Comparison of ENCODE assay signal across 8 mouse cellular contexts in genomic region chr7:28601029-28601428, GRCm38 (mm10). TPM values are rescaled to one million over a fixed set of nuclear protein-coding genes. Genes with fewer than 3 reads are reported as not detected.
DNase-seq lines count a peak whose midpoint lies in the region; ATAC-seq and TF ChIP-seq lines count a peak whose summit lies in the region.

No protein-coding gene starts in this region.

- H3K9ac ChIP-seq in liver, embryonic 12.5 days, result no peak overlapping the region; the same call in 1 of the 2 replicates
- H3K9ac ChIP-seq in hindbrain, embryonic 12.5 days, result no peak overlapping the region
- H3K9ac ChIP-seq in liver, embryonic 13.5 days, result no peak overlapping the region

- no peaks in the 10 kb centered on the region for H3K9me3 ChIP-seq in liver, embryonic 12.5 days (replicated peaks)
- no peaks in the 10 kb centered on the region for H3K9me3 ChIP-seq in hindbrain, embryonic 12.5 days (replicated peaks)
- H3K9me3 ChIP-seq in liver, embryonic 13.5 days (replicated peaks), result no peaks in the 10 kb centered on the region

- no peak for TF ChIP-seq POLR2A in olfactory bulb, adult 2 months (IDR thresholded peaks at IDR 0.05; ENCODE audit: insufficient read depth, low read depth, low read length)

- no peak for ATAC-seq in liver, embryonic 12.5 days
- ATAC-seq in hindbrain, embryonic 12.5 days (ENCODE audit: low FRiP score), result no peak
- no peak for ATAC-seq in liver, embryonic 13.5 days (ENCODE audit: low read depth)

- H3K27me3 ChIP-seq in liver, embryonic 12.5 days (replicated peaks), result no peaks in the 10 kb centered on the region
- no peaks in the 10 kb centered on the region for H3K27me3 ChIP-seq in hindbrain, embryonic 12.5 days
- H3K27me3 ChIP-seq in liver, embryonic 13.5 days, result no peaks in the 10 kb centered on the region

- no peaks in the 10 kb centered on the region for H3K36me3 ChIP-seq in liver, embryonic 12.5 days
- H3K36me3 ChIP-seq in hindbrain, embryonic 12.5 days, result no peaks in the 10 kb centered on the region
- H3K36me3 ChIP-seq in liver, embryonic 13.5 days, result no peaks in the 10 kb centered on the region

- DNase-seq in liver (peak; percentile 78), ZHBTc4 (ENCODE audit: low read depth, low spot score) (peak; percentile 84)
- peak; percentile 85 for DNase-seq in embryo, embryonic 10 days (ENCODE audit: low spot score)
- DNase-seq in liver, embryonic 13.5 days, result peak; percentile 46
- DNase-seq in thymus, postnatal 4 days, result peak; percentile 89

- 7% methylated on average over 11 of the region's 11 CpGs for WGBS in liver, embryonic 12.5 days (ENCODE audit: insufficient replicate concordance)
- 14% methylated on average over 11 of the region's 11 CpGs for WGBS in hindbrain, embryonic 12.5 days
- 8% methylated on average over 11 of the region's 11 CpGs for WGBS in liver, embryonic 13.5 days (ENCODE audit: insufficient replicate concordance)
- WGBS in olfactory bulb, adult 2 months, result 7% methylated on average over 11 of the region's 11 CpGs

- H3K27ac ChIP-seq in liver, embryonic 12.5 days, result no peak overlapping the region
- H3K27ac ChIP-seq in hindbrain, embryonic 12.5 days, result 0 out of 2 replicates have a peak overlapping the region, but pooled peaks have one; percentile 13
- no peak overlapping the region for H3K27ac ChIP-seq in liver, embryonic 13.5 days
- H3K27ac ChIP-seq in olfactory bulb, adult 2 months (ENCODE audit: insufficient read depth, low read depth, low read length), result 0 out of 2 replicates have a peak overlapping the region, but pooled peaks have one; percentile 5

- peak; percentile 49; the same call in 1 of the 2 replicates for TF ChIP-seq CTCF in olfactory bulb, adult 2 months (IDR thresholded peaks at IDR 0.05; ENCODE audit: insufficient read depth, low read depth, low read length)

- H3K4me1 ChIP-seq in liver, embryonic 12.5 days, result peaks cover 24% of the 10 kb centered on the region
- H3K4me1 ChIP-seq in hindbrain, embryonic 12.5 days, result peaks cover 18% of the 10 kb centered on the region
- H3K4me1 ChIP-seq in liver, embryonic 13.5 days (replicated peaks), result peaks cover 36% of the 10 kb centered on the region
- H3K4me1 ChIP-seq in olfactory bulb, adult 2 months (ENCODE audit: control insufficient read depth, insufficient read depth, low read length), result peaks cover 15% of the 10 kb centered on the region

- H3K4me2 ChIP-seq in liver, embryonic 12.5 days, result no peak overlapping the region
- no peak overlapping the region for H3K4me2 ChIP-seq in hindbrain, embryonic 12.5 days (replicated peaks)
- H3K4me2 ChIP-seq in liver, embryonic 13.5 days, result no peak overlapping the region

- H3K4me3 ChIP-seq in liver, embryonic 12.5 days, result no peak overlapping the region
- no peak overlapping the region for H3K4me3 ChIP-seq in hindbrain, embryonic 12.5 days
- H3K4me3 ChIP-seq in liver, embryonic 13.5 days (replicated peaks), result no peak overlapping the region
- H3K4me3 ChIP-seq in olfactory bulb, adult 2 months (ENCODE audit: insufficient read depth, low read depth, low read length), result no peak overlapping the region

RNA-seq across cellular contexts. Expression of gene Pak4, which starts 3.0 kb away (rescaled TPM):
- polyA plus RNA-seq in liver, embryonic 12.5 days (2016; fragmentation: Nextera tagmentation; extraction: Ambion mirVana), result 24.3 and 24.6 TPM in 2 replicates
- 31.8 and 34.3 TPM in 2 replicates for polyA plus RNA-seq in hindbrain, embryonic 12.5 days (2016; fragmentation: Nextera tagmentation; extraction: Ambion mirVana)
- 16.2 and 18.5 TPM in 2 replicates for polyA plus RNA-seq in liver, embryonic 13.5 days (2015; fragmentation: Nextera tagmentation; extraction: Ambion mirVana)
- not detected in 2 replicates for polyA plus RNA-seq in olfactory bulb, adult 2 months (2012; ENCODE audit: insufficient read depth, insufficient read length, low replicate concordance, missing spikeins)

RNA-seq across cellular contexts. Expression of gene Samd4b, which starts 3.1 kb away (rescaled TPM):
- polyA plus RNA-seq in liver, embryonic 12.5 days (2016; fragmentation: Nextera tagmentation; extraction: Ambion mirVana), result 10.0 and 12.5 TPM in 2 replicates
- 35.6 and 38.6 TPM in 2 replicates for polyA plus RNA-seq in hindbrain, embryonic 12.5 days (2016; fragmentation: Nextera tagmentation; extraction: Ambion mirVana)
- polyA plus RNA-seq in liver, embryonic 13.5 days (2015; fragmentation: Nextera tagmentation; extraction: Ambion mirVana), result 4.1 and 5.8 TPM in 2 replicates
- not detected in 2 replicates for polyA plus RNA-seq in olfactory bulb, adult 2 months (2012; ENCODE audit: insufficient read depth, insufficient read length, low replicate concordance, missing spikeins)

RNA-seq across cellular contexts. Expression of gene Acp7, which starts 30.1 kb away (rescaled TPM):
- not detected in 2 replicates for polyA plus RNA-seq in liver, embryonic 12.5 days (2016; fragmentation: Nextera tagmentation; extraction: Ambion mirVana)
- polyA plus RNA-seq in hindbrain, embryonic 12.5 days (2016; fragmentation: Nextera tagmentation; extraction: Ambion mirVana), result 0.12 TPM in 1 of 2 replicates, not detected in the other
- polyA plus RNA-seq in liver, embryonic 13.5 days (2015; fragmentation: Nextera tagmentation; extraction: Ambion mirVana), result not detected in 2 replicates
- polyA plus RNA-seq in olfactory bulb, adult 2 months (2012; ENCODE audit: insufficient read depth, insufficient read length, low replicate concordance, missing spikeins), result not detected in 2 replicates

RNA-seq across cellular contexts. Expression of gene Nccrp1, which starts 54.0 kb away (rescaled TPM):
- polyA plus RNA-seq in liver, embryonic 12.5 days (2016; fragmentation: Nextera tagmentation; extraction: Ambion mirVana), result not detected in 2 replicates
- not detected in 2 replicates for polyA plus RNA-seq in hindbrain, embryonic 12.5 days (2016; fragmentation: Nextera tagmentation; extraction: Ambion mirVana)
- polyA plus RNA-seq in liver, embryonic 13.5 days (2015; fragmentation: Nextera tagmentation; extraction: Ambion mirVana), result not detected in 2 replicates
- polyA plus RNA-seq in olfactory bulb, adult 2 months (2012; ENCODE audit: insufficient read depth, insufficient read length, low replicate concordance, missing spikeins), result not detected in 2 replicates

Comparison
In these comparisons a context has a peak if more than half of its experiments do, and no peak if none do; other contexts are left out.
1. H3K27ac ChIP-seq: peak in hindbrain, embryonic 12.5 days (single experiment) and olfactory bulb, adult 2 months (single experiment); none in liver, embryonic 12.5 days (single experiment) and liver, embryonic 13.5 days (single experiment).
2. Peak in every context shown above with its lines, with median percentiles within 50 percentile points of each other: DNase-seq.